Comparison of ENCODE assay signal across 24 mouse cellular contexts in the genomic region with DNA sequence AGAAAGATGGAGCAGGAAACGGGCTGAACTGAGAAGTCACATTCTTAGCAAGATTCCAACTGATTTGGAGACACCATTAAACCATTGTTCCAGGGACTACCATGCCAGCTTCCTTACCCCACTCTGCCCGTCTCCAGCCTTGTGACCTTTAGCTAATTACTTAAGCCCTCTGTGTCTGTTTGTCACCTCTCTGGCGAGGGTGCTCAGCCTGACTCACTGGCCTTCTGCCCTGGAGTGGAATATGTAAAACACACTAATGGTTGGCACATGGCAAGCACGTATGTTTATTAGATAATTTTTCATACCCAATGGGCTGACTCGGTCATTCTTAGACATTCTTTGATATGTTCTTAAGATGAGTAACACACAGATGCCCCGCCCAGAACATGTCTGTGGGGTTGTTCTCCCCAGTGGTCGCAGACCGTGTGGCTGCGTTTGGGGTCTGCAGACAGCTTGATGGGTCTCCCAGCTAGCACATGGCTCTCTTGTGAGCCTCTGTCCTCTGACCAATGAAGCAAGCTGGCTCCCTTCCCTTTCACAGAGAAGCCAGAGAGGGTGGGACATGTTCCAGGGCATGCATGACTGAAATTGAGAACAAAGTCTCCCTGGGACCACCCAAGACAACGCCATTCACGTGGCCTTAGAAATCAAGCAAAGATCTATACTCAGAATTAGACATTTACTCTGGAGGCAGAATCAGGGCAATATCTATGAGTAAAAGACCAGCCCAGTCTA.
"Had no signal": no experiment of that assay in that cellular context is flagged by ENCODE, and none has a peak within 500 bp of the region (broad histone marks: within the 10 kb centered on the region; RNA-seq: fewer than 3 reads in every experiment).

No protein-coding gene starts in this region.

- H3K4me2 ChIP-seq: limb, embryonic 12.5 days; limb, embryonic 15.5 days; liver, embryonic 11.5 days; lung, embryonic 14.5 days; midbrain, embryonic 12.5 days; neural tube, embryonic 12.5 days; neural tube, embryonic 15.5 days had no signal

- H3K36me3 ChIP-seq: limb, embryonic 12.5 days; limb, embryonic 15.5 days; midbrain, embryonic 12.5 days; neural tube, embryonic 12.5 days; neural tube, embryonic 15.5 days had no signal

- DNase-seq: kidney, adult 9 months; kidney, postnatal 25 days; layer of hippocampus, adult 9-11 months; liver, postnatal 0 days; lung, embryonic 14.5 days; right cerebral cortex, adult 18-20 months; right cerebral cortex, postnatal 14 days; right cerebral cortex, postnatal 4 days; thymus, adult 2 months; thymus, postnatal 14 days; thymus, postnatal 4 days had no signal

- H3K9me3 ChIP-seq: limb, embryonic 12.5 days; limb, embryonic 15.5 days; midbrain, embryonic 12.5 days; neural tube, embryonic 12.5 days; neural tube, embryonic 15.5 days had no signal

- H3K9ac ChIP-seq: limb, embryonic 12.5 days; limb, embryonic 15.5 days; liver, embryonic 14.5 days; liver, postnatal 0 days; lung, embryonic 14.5 days; midbrain, embryonic 12.5 days; neural tube, embryonic 12.5 days; neural tube, embryonic 15.5 days had no signal

- H3K27ac ChIP-seq: kidney, postnatal 0 days; layer of hippocampus, adult 2 months; limb, embryonic 12.5 days; limb, embryonic 15.5 days; liver, embryonic 14.5 days; macrophage; midbrain, embryonic 12.5 days; neural tube, embryonic 12.5 days; neural tube, embryonic 15.5 days; stomach, postnatal 0 days had no signal

- ATAC-seq: liver, postnatal 0 days; lung, postnatal 0 days; midbrain, embryonic 16.5 days had no signal

- H3K4me3 ChIP-seq: layer of hippocampus, adult 2 months; limb, embryonic 12.5 days; limb, embryonic 15.5 days; midbrain, embryonic 12.5 days; neural tube, embryonic 12.5 days; neural tube, embryonic 15.5 days had no signal
